Mouse (Mus musculus): ENCODE measurements at regions not wholly inside any gene's neighbourhood (a gene's known extent, or its start where the extent isn't known, plus 50 kb on each side); places are given as distances from the start of the nearest gene placed in this dataset.

- Histone ChIP-seq H3K36me3 (ENCODE audit: control insufficient read depth, insufficient read depth, low read length) (no peaks in the 10 kb centered on the region), H3K4me1 (ENCODE audit: control insufficient read depth, insufficient read depth, low read length) (no peaks in the 10 kb centered on the region), H3K9ac (ENCODE audit: low read depth, low read length) (no peak overlapping the region), H3K27me3 (ENCODE audit: control insufficient read depth, insufficient read depth, low read depth, low read length) (no peaks in the 10 kb centered on the region; the same call in 1 of the 2 replicates), H3K4me2 (ENCODE audit: low read length) (no peak overlapping the region), H3K27ac (ENCODE audit: low read length) (no peak overlapping the region), H3K4me3 (ENCODE audit: low read depth, low read length) (no peak overlapping the region), H3K9me3 (replicated peaks; ENCODE audit: control insufficient read depth, low read length, poor library complexity, severe bottlenecking) (peaks cover 4% of the 10 kb centered on the region; the same call in 1 of the 2 replicates)
- WGBS, result 91% methylated on average over 4 of the region's 4 CpGs
- no peak for ATAC-seq
These were observed 97.7 kb upstream of the Armc2 start for GRCm38 (mm10) chr10:42115920-42116298.

GRCm38 (mm10) chr10:42115224-42115919, 97.1 kb upstream of the Armc2 start:
- WGBS, result 81% methylated on average over 4 of the region's 4 CpGs
- Histone ChIP-seq H3K27me3 (ENCODE audit: control insufficient read depth, insufficient read depth, low read depth, low read length) (no peaks in the 10 kb centered on the region; the same call in 1 of the 2 replicates), H3K36me3 (ENCODE audit: control insufficient read depth, insufficient read depth, low read length) (no peaks in the 10 kb centered on the region), H3K4me1 (ENCODE audit: control insufficient read depth, insufficient read depth, low read length) (no peaks in the 10 kb centered on the region), H3K9ac (ENCODE audit: low read depth, low read length) (no peak overlapping the region), H3K27ac (ENCODE audit: low read length) (no peak overlapping the region), H3K9me3 (replicated peaks; ENCODE audit: control insufficient read depth, low read length, poor library complexity, severe bottlenecking) (peaks cover 4% of the 10 kb centered on the region; the same call in 1 of the 2 replicates), H3K4me3 (ENCODE audit: low read depth, low read length) (no peak overlapping the region), H3K4me2 (ENCODE audit: low read length) (no peak overlapping the region)
- no peak for ATAC-seq

- H3K4me3 ChIP-seq (ENCODE audit: low read depth, low read length), result no peak overlapping the region
- no peak overlapping the region for H3K27ac ChIP-seq (ENCODE audit: low read length)
- no peaks in the 10 kb centered on the region for H3K4me1 ChIP-seq (ENCODE audit: control insufficient read depth, insufficient read depth, low read length)
- ATAC-seq, result no peak
- no peaks in the 10 kb centered on the region; the same call in 1 of the 2 replicates for H3K27me3 ChIP-seq (ENCODE audit: control insufficient read depth, insufficient read depth, low read depth, low read length)
- H3K36me3 ChIP-seq (ENCODE audit: control insufficient read depth, insufficient read depth, low read length), result no peaks in the 10 kb centered on the region
- H3K9ac ChIP-seq (ENCODE audit: low read depth, low read length), result no peak overlapping the region
- no peak overlapping the region for H3K4me2 ChIP-seq (ENCODE audit: low read length)
- 30% methylated on average over 7 of the region's 7 CpGs for WGBS
- H3K9me3 ChIP-seq (replicated peaks; ENCODE audit: control insufficient read depth, low read length, poor library complexity, severe bottlenecking), result peaks cover 4% of the 10 kb centered on the region; the same call in 1 of the 2 replicates
These were observed 92.5 kb upstream of the Armc2 start for GRCm38 (mm10) chr10:42110704-42111103.

GRCm38 (mm10) chr10:42108294-42109014, 90.2 kb upstream of the Armc2 start:
- 47% methylated on average over 8 of the region's 8 CpGs for WGBS
- H3K4me2 ChIP-seq (ENCODE audit: low read length), result no peak overlapping the region
- no peaks in the 10 kb centered on the region for H3K36me3 ChIP-seq (ENCODE audit: control insufficient read depth, insufficient read depth, low read length)
- H3K4me3 ChIP-seq (ENCODE audit: low read depth, low read length), result no peak overlapping the region
- H3K4me1 ChIP-seq (ENCODE audit: control insufficient read depth, insufficient read depth, low read length), result no peaks in the 10 kb centered on the region
- H3K9me3 ChIP-seq (replicated peaks; ENCODE audit: control insufficient read depth, low read length, poor library complexity, severe bottlenecking), result peaks cover 2% of the 10 kb centered on the region
- no peak for ATAC-seq
- no peak overlapping the region for H3K9ac ChIP-seq (ENCODE audit: low read depth, low read length)
- no peaks in the 10 kb centered on the region; the same call in 1 of the 2 replicates for H3K27me3 ChIP-seq (ENCODE audit: control insufficient read depth, insufficient read depth, low read depth, low read length)
- no peak overlapping the region for H3K27ac ChIP-seq (ENCODE audit: low read length)

GRCm38 (mm10) chr10:42107437-42108293, 89.4 kb upstream of the Armc2 start:
- H3K27ac ChIP-seq (ENCODE audit: low read length), result no peak overlapping the region
- no peaks in the 10 kb centered on the region for H3K4me1 ChIP-seq (ENCODE audit: control insufficient read depth, insufficient read depth, low read length)
- no peaks in the 10 kb centered on the region for H3K36me3 ChIP-seq (ENCODE audit: control insufficient read depth, insufficient read depth, low read length)
- no peaks in the 10 kb centered on the region; the same call in 1 of the 2 replicates for H3K27me3 ChIP-seq (ENCODE audit: control insufficient read depth, insufficient read depth, low read depth, low read length)
- H3K4me3 ChIP-seq (ENCODE audit: low read depth, low read length), result no peak overlapping the region
- H3K9ac ChIP-seq (ENCODE audit: low read depth, low read length), result no peak overlapping the region
- no peaks in the 10 kb centered on the region; the same call in none of the 2 replicates for H3K9me3 ChIP-seq (replicated peaks; ENCODE audit: control insufficient read depth, low read length, poor library complexity, severe bottlenecking)
- H3K4me2 ChIP-seq (ENCODE audit: low read length), result no peak overlapping the region
- 83% methylated on average over 12 of the region's 12 CpGs for WGBS
- ATAC-seq, result no peak

- no peak for ATAC-seq
- Histone ChIP-seq H3K9me3 (replicated peaks; ENCODE audit: control insufficient read depth, low read length, poor library complexity, severe bottlenecking) (no peaks in the 10 kb centered on the region; the same call in none of the 2 replicates), H3K4me3 (ENCODE audit: low read depth, low read length) (no peak overlapping the region), H3K9ac (ENCODE audit: low read depth, low read length) (no peak overlapping the region), H3K27me3 (ENCODE audit: control insufficient read depth, insufficient read depth, low read depth, low read length) (no peaks in the 10 kb centered on the region; the same call in 1 of the 2 replicates), H3K4me1 (ENCODE audit: control insufficient read depth, insufficient read depth, low read length) (no peaks in the 10 kb centered on the region), H3K27ac (ENCODE audit: low read length) (no peak overlapping the region), H3K36me3 (ENCODE audit: control insufficient read depth, insufficient read depth, low read length) (no peaks in the 10 kb centered on the region), H3K4me2 (ENCODE audit: low read length) (no peak overlapping the region)
- 89% methylated on average over 9 of the region's 9 CpGs for WGBS
These were observed 88.4 kb upstream of the Armc2 start for GRCm38 (mm10) chr10:42106611-42107010.

- 87% methylated on average over 7 of the region's 7 CpGs for WGBS
- no peaks in the 10 kb centered on the region for H3K36me3 ChIP-seq (ENCODE audit: control insufficient read depth, insufficient read depth, low read length)
These were observed 86.8 kb upstream of the Armc2 start for GRCm38 (mm10) chr10:42105083-42105482.

GRCm38 (mm10) chr10:42102320-42102719, 84.1 kb upstream of the Armc2 start:
- no peak for ATAC-seq
- WGBS, result 89% methylated on average over 8 of the region's 8 CpGs
- no peak overlapping the region for H3K27ac ChIP-seq (ENCODE audit: low read length)
- no peak overlapping the region for H3K4me2 ChIP-seq (ENCODE audit: low read length)
- no peaks in the 10 kb centered on the region for H3K4me1 ChIP-seq (ENCODE audit: control insufficient read depth, insufficient read depth, low read length)
- H3K4me3 ChIP-seq (ENCODE audit: low read depth, low read length), result no peak overlapping the region
- H3K27me3 ChIP-seq (ENCODE audit: control insufficient read depth, insufficient read depth, low read depth, low read length), result no peaks in the 10 kb centered on the region; the same call in 1 of the 2 replicates
- no peak overlapping the region for H3K9ac ChIP-seq (ENCODE audit: low read depth, low read length)
- no peaks in the 10 kb centered on the region for H3K36me3 ChIP-seq (ENCODE audit: control insufficient read depth, insufficient read depth, low read length)
- H3K9me3 ChIP-seq (replicated peaks; ENCODE audit: control insufficient read depth, low read length, poor library complexity, severe bottlenecking), result no peaks in the 10 kb centered on the region; the same call in none of the 2 replicates

More at GRCm38 (mm10) chr10:42105083-42105482, 86.8 kb upstream of the Armc2 start:
- no peak overlapping the region for H3K4me2 ChIP-seq (ENCODE audit: low read length)
- H3K9me3 ChIP-seq (replicated peaks; ENCODE audit: control insufficient read depth, low read length, poor library complexity, severe bottlenecking), result no peaks in the 10 kb centered on the region; the same call in none of the 2 replicates
- no peaks in the 10 kb centered on the region for H3K4me1 ChIP-seq (ENCODE audit: control insufficient read depth, insufficient read depth, low read length)
- no peaks in the 10 kb centered on the region; the same call in 1 of the 2 replicates for H3K27me3 ChIP-seq (ENCODE audit: control insufficient read depth, insufficient read depth, low read depth, low read length)
- H3K9ac ChIP-seq (ENCODE audit: low read depth, low read length), result no peak overlapping the region
- H3K27ac ChIP-seq (ENCODE audit: low read length), result no peak overlapping the region
- no peak for ATAC-seq
- no peak overlapping the region for H3K4me3 ChIP-seq (ENCODE audit: low read depth, low read length)
